Mouse (Mus musculus) brain, embryonic 14.5 days (tissue): ENCODE measurements at regions not wholly inside any gene's neighbourhood (a gene's known extent, or its start where the extent isn't known, plus 50 kb on each side); places are given as distances from the start of the nearest gene placed in this dataset.

Experiments
- CTCF ChIP-seq: fragments of 200-500 bp; IDR thresholded peaks from 2 replicates; pipeline ENCODE4 v1.5.1; 2012; ENCODE audit warnings: inconsistent platforms, mild to moderate bottlenecking, moderate library complexity, borderline replicate concordance; ENCODE audit not compliant: insufficient read depth, insufficient read length; ENCODE audit errors: extremely low read depth
- POLR2A ChIP-seq: fragments of 200-500 bp; IDR thresholded peaks from 2 replicates; pipeline ENCODE4 v1.6.1; 2012; ENCODE audit warnings: mild to moderate bottlenecking, inconsistent platforms, borderline replicate concordance; ENCODE audit not compliant: poor library complexity, insufficient read depth, insufficient read length, severe bottlenecking; ENCODE audit errors: extremely low read depth

GRCm38 (mm10) chr2:168399088-168399709 lies 117.7 kb upstream of the Kcng1 start:
- no peak for TF ChIP-seq CTCF
- TF ChIP-seq POLR2A: no peak
